Mouse (Mus musculus): Measurements from ENCODE around the gene Akap13. TPM values are rescaled to one million over a fixed set of nuclear protein-coding genes. Genes with fewer than 3 reads are reported as not detected.

Akap13 gene
- polyA plus RNA-seq, 1 experiment from 2014 or later: 41.0 TPM

GRCm38 (mm10) chr7:75472316-75473195 lies 17.2 kb downstream of the Akap13 start:
- ATAC-seq (ENCODE audit: low read depth): 0 out of 2 replicates have a peak, but pooled peaks have one; percentile 47
- Histone ChIP-seq H3K27me3 (ENCODE audit: control insufficient read depth, insufficient read depth, low read depth, low read length) (no peaks in the 10 kb centered on the region), H3K36me3 (ENCODE audit: control insufficient read depth, insufficient read depth) (no peaks in the 10 kb centered on the region), H3K9me3 (replicated peaks; ENCODE audit: control insufficient read depth, low read length) (no peaks in the 10 kb centered on the region), H3K9ac (ENCODE audit: low read depth, low read length) (no peak overlapping the region), H3K4me1 (ENCODE audit: control insufficient read depth, low read depth, low read length) (no peaks in the 10 kb centered on the region; the same call in none of the 2 replicates), H3K4me3 (ENCODE audit: low read depth, low read length) (no peak overlapping the region), H3K27ac (ENCODE audit: low read length) (no peak overlapping the region), H3K4me2 (ENCODE audit: low read depth, low read length) (no peak overlapping the region)
- WGBS (ENCODE audit: insufficient replicate concordance): 34% methylated on average over 7 of the region's 7 CpGs

- no peak overlapping the region for H3K4me2 ChIP-seq (ENCODE audit: low read depth, low read length)
- 82% methylated on average over 1 of the region's 1 CpGs for WGBS (ENCODE audit: insufficient replicate concordance)
- no peaks in the 10 kb centered on the region for H3K9me3 ChIP-seq (replicated peaks; ENCODE audit: control insufficient read depth, low read length)
- ATAC-seq (ENCODE audit: low read depth): no peak
- no peaks in the 10 kb centered on the region for H3K36me3 ChIP-seq (ENCODE audit: control insufficient read depth, insufficient read depth)
- no peak overlapping the region for H3K9ac ChIP-seq (ENCODE audit: low read depth, low read length)
- no peak overlapping the region for H3K4me3 ChIP-seq (ENCODE audit: low read depth, low read length)
- H3K27ac ChIP-seq (ENCODE audit: low read length): no peak overlapping the region
- no peaks in the 10 kb centered on the region; the same call in none of the 2 replicates for H3K4me1 ChIP-seq (ENCODE audit: control insufficient read depth, low read depth, low read length)
- no peaks in the 10 kb centered on the region for H3K27me3 ChIP-seq (ENCODE audit: control insufficient read depth, insufficient read depth, low read depth, low read length)
Measured at GRCm38 (mm10) chr7:75473294-75473693, 18.0 kb downstream of the Akap13 start.

- Histone ChIP-seq H3K27me3 (ENCODE audit: control insufficient read depth, insufficient read depth, low read depth, low read length) (no peaks in the 10 kb centered on the region), H3K36me3 (ENCODE audit: control insufficient read depth, insufficient read depth) (no peaks in the 10 kb centered on the region), H3K9me3 (replicated peaks; ENCODE audit: control insufficient read depth, low read length) (no peaks in the 10 kb centered on the region), H3K27ac (ENCODE audit: low read length) (no peak overlapping the region), H3K4me2 (ENCODE audit: low read depth, low read length) (no peak overlapping the region), H3K4me3 (ENCODE audit: low read depth, low read length) (no peak overlapping the region), H3K4me1 (ENCODE audit: control insufficient read depth, low read depth, low read length) (no peaks in the 10 kb centered on the region; the same call in none of the 2 replicates), H3K9ac (ENCODE audit: low read depth, low read length) (no peak overlapping the region)
- no peak for ATAC-seq (ENCODE audit: low read depth)
- 74% methylated on average over 1 of the region's 1 CpGs for WGBS (ENCODE audit: insufficient replicate concordance)
Measured at GRCm38 (mm10) chr7:75474064-75474463, 18.7 kb downstream of the Akap13 start.

GRCm38 (mm10) chr7:75474564-75475150 lies 19.3 kb downstream of the Akap13 start:
- no peaks in the 10 kb centered on the region; the same call in none of the 2 replicates for H3K4me1 ChIP-seq (ENCODE audit: control insufficient read depth, low read depth, low read length)
- H3K27ac ChIP-seq (ENCODE audit: low read length): no peak overlapping the region
- ATAC-seq (ENCODE audit: low read depth): no peak
- no peaks in the 10 kb centered on the region for H3K9me3 ChIP-seq (replicated peaks; ENCODE audit: control insufficient read depth, low read length)
- H3K9ac ChIP-seq (ENCODE audit: low read depth, low read length): no peak overlapping the region
- H3K36me3 ChIP-seq (ENCODE audit: control insufficient read depth, insufficient read depth): no peaks in the 10 kb centered on the region
- no peaks in the 10 kb centered on the region for H3K27me3 ChIP-seq (ENCODE audit: control insufficient read depth, insufficient read depth, low read depth, low read length)
- no peak overlapping the region for H3K4me2 ChIP-seq (ENCODE audit: low read depth, low read length)
- no peak overlapping the region for H3K4me3 ChIP-seq (ENCODE audit: low read depth, low read length)

- Histone ChIP-seq H3K4me3 (ENCODE audit: low read depth, low read length) (no peak overlapping the region), H3K36me3 (ENCODE audit: control insufficient read depth, insufficient read depth) (no peaks in the 10 kb centered on the region), H3K9ac (ENCODE audit: low read depth, low read length) (no peak overlapping the region), H3K9me3 (replicated peaks; ENCODE audit: control insufficient read depth, low read length) (no peaks in the 10 kb centered on the region), H3K27ac (ENCODE audit: low read length) (no peak overlapping the region), H3K4me2 (ENCODE audit: low read depth, low read length) (no peak overlapping the region), H3K27me3 (ENCODE audit: control insufficient read depth, insufficient read depth, low read depth, low read length) (no peaks in the 10 kb centered on the region), H3K4me1 (ENCODE audit: control insufficient read depth, low read depth, low read length) (no peaks in the 10 kb centered on the region; the same call in none of the 2 replicates)
- WGBS (ENCODE audit: insufficient replicate concordance): 54% methylated on average over 2 of the region's 2 CpGs
- no peak for ATAC-seq (ENCODE audit: low read depth)
Measured at GRCm38 (mm10) chr7:75478060-75478459, 22.7 kb downstream of the Akap13 start.

- no peaks in the 10 kb centered on the region for H3K36me3 ChIP-seq (ENCODE audit: control insufficient read depth, insufficient read depth)
- peak overlapping the region; percentile 66 for H3K27ac ChIP-seq (ENCODE audit: low read length)
- H3K4me1 ChIP-seq (ENCODE audit: control insufficient read depth, low read depth, low read length): no peaks in the 10 kb centered on the region; the same call in 1 of the 2 replicates
- H3K4me3 ChIP-seq (ENCODE audit: low read depth, low read length): no peak overlapping the region
- no peak overlapping the region for H3K9ac ChIP-seq (ENCODE audit: low read depth, low read length)
- no peaks in the 10 kb centered on the region for H3K9me3 ChIP-seq (replicated peaks; ENCODE audit: control insufficient read depth, low read length)
- ATAC-seq (ENCODE audit: low read depth): peak; percentile 92
- 60% methylated on average over 6 of the region's 6 CpGs for WGBS (ENCODE audit: insufficient replicate concordance)
- no peak overlapping the region for H3K4me2 ChIP-seq (ENCODE audit: low read depth, low read length)
- no peaks in the 10 kb centered on the region for H3K27me3 ChIP-seq (ENCODE audit: control insufficient read depth, insufficient read depth, low read depth, low read length)
Measured at GRCm38 (mm10) chr7:75480721-75481426, 25.5 kb downstream of the Akap13 start.

- Histone ChIP-seq H3K4me1 (ENCODE audit: control insufficient read depth, low read depth, low read length) (no peaks in the 10 kb centered on the region), H3K27me3 (ENCODE audit: control insufficient read depth, insufficient read depth, low read depth, low read length) (no peaks in the 10 kb centered on the region), H3K4me2 (ENCODE audit: low read depth, low read length) (no peak overlapping the region), H3K27ac (ENCODE audit: low read length) (no peak overlapping the region), H3K36me3 (ENCODE audit: control insufficient read depth, insufficient read depth) (no peaks in the 10 kb centered on the region), H3K4me3 (ENCODE audit: low read depth, low read length) (no peak overlapping the region), H3K9ac (ENCODE audit: low read depth, low read length) (no peak overlapping the region), H3K9me3 (replicated peaks; ENCODE audit: control insufficient read depth, low read length) (no peaks in the 10 kb centered on the region)
- ATAC-seq (ENCODE audit: low read depth): no peak
- 35% methylated on average over 2 of the region's 2 CpGs for WGBS (ENCODE audit: insufficient replicate concordance)
Measured at GRCm38 (mm10) chr7:75486031-75486430, 30.7 kb downstream of the Akap13 start.

GRCm38 (mm10) chr7:75495941-75496441 lies 40.7 kb downstream of the Akap13 start:
- Histone ChIP-seq H3K27ac (ENCODE audit: low read length) (no peak overlapping the region), H3K9me3 (replicated peaks; ENCODE audit: control insufficient read depth, low read length) (no peaks in the 10 kb centered on the region), H3K4me1 (ENCODE audit: control insufficient read depth, low read depth, low read length) (no peaks in the 10 kb centered on the region), H3K4me3 (ENCODE audit: low read depth, low read length) (no peak overlapping the region), H3K36me3 (ENCODE audit: control insufficient read depth, insufficient read depth) (no peaks in the 10 kb centered on the region), H3K27me3 (ENCODE audit: control insufficient read depth, insufficient read depth, low read depth, low read length) (no peaks in the 10 kb centered on the region), H3K9ac (ENCODE audit: low read depth, low read length) (no peak overlapping the region), H3K4me2 (ENCODE audit: low read depth, low read length) (no peak overlapping the region)
- ATAC-seq (ENCODE audit: low read depth): no peak
- 62% methylated on average over 3 of the region's 3 CpGs for WGBS (ENCODE audit: insufficient replicate concordance)
